In genomic region chr3:55380471-55380870, GRCm38 (mm10) we compare ENCODE assay signal across 29 mouse cellular contexts.
DNase-seq lines count a peak whose midpoint lies in the region; ATAC-seq lines count a peak whose summit lies in the region.
"Had no signal": no experiment of that assay in that cellular context is flagged by ENCODE, and none has a peak within 500 bp of the region (broad histone marks: within the 10 kb centered on the region; RNA-seq: fewer than 3 reads in every experiment).

No protein-coding gene starts in this region.

- no peak overlapping the region for H3K4me2 ChIP-seq in embryonic facial prominence, embryonic 11.5 days (ENCODE audit: low read depth, low read length)
- no peak overlapping the region for H3K4me2 ChIP-seq in hindbrain, embryonic 12.5 days (replicated peaks)
- H3K4me2 ChIP-seq: embryonic facial prominence, embryonic 15.5 days; forebrain, embryonic 12.5 days; heart, embryonic 12.5 days; hindbrain, embryonic 15.5 days; limb, embryonic 15.5 days; liver, embryonic 13.5 days; midbrain, embryonic 13.5 days had no signal

- peak; percentile 48 for DNase-seq in embryo, embryonic 11 days
- peak; percentile 67 for DNase-seq in embryonic facial prominence, embryonic 11.5 days (ENCODE audit: low spot score)
- DNase-seq in limb, embryonic 10.5 days (ENCODE audit: low spot score): peak; percentile 67
- peak; percentile 27 for DNase-seq in mesoderm, embryonic 11.5 days (ENCODE audit: low read depth, low spot score)
- DNase-seq in adrenal gland, postnatal 4 days (ENCODE audit: low spot score in 2 of 2): no peak
- DNase-seq in kidney, postnatal 36 days: no peak
- DNase-seq: adrenal gland, postnatal 14 days; cerebellum, adult 2 months; cerebellum, postnatal 25 days; forebrain, postnatal 0 days; gastrocnemius, postnatal 36 days; heart, adult 2 months; heart, postnatal 4 days; kidney, adult 18-20 months; layer of hippocampus, postnatal 36 days; liver, embryonic 13.5 days; lung, adult 18-20 months; lung, postnatal 4 days; thymus, postnatal 4 days had no signal

- no peaks in the 10 kb centered on the region for H3K9me3 ChIP-seq in embryonic facial prominence, embryonic 11.5 days (replicated peaks; ENCODE audit: control insufficient read depth, low read length)
- H3K9me3 ChIP-seq in limb, embryonic 10.5 days (replicated peaks): no peaks in the 10 kb centered on the region
- no peaks in the 10 kb centered on the region for H3K9me3 ChIP-seq in hindbrain, embryonic 12.5 days (replicated peaks)
- H3K9me3 ChIP-seq: embryonic facial prominence, embryonic 15.5 days; forebrain, embryonic 12.5 days; heart, embryonic 12.5 days; hindbrain, embryonic 15.5 days; limb, embryonic 15.5 days; liver, embryonic 13.5 days; megakaryocyte, embryonic 14.5 days; midbrain, embryonic 13.5 days had no signal

- ATAC-seq in embryonic facial prominence, embryonic 11.5 days (replicated peaks; ENCODE audit: insufficient number of reproducible peaks, low FRiP score, low TSS enrichment, low read depth): no peak
- no peak for ATAC-seq in hindbrain, embryonic 12.5 days (ENCODE audit: low FRiP score)
- ATAC-seq: CD4-positive, CD25-positive, alpha-beta regulatory T cell, adult 4 months; forebrain, postnatal 0 days; lung, postnatal 0 days; midbrain, embryonic 13.5 days had no signal

- no peaks in the 10 kb centered on the region for H3K4me1 ChIP-seq in embryonic facial prominence, embryonic 11.5 days (ENCODE audit: control insufficient read depth, insufficient read depth, low read length)
- peaks cover 35% of the 10 kb centered on the region for H3K4me1 ChIP-seq in limb, embryonic 10.5 days
- H3K4me1 ChIP-seq in hindbrain, embryonic 12.5 days: no peaks in the 10 kb centered on the region
- H3K4me1 ChIP-seq: forebrain, embryonic 12.5 days; heart, embryonic 12.5 days; liver, embryonic 13.5 days; megakaryocyte, embryonic 14.5 days had no signal

- no peak overlapping the region for H3K4me3 ChIP-seq in embryonic facial prominence, embryonic 11.5 days (ENCODE audit: low read depth, low read length)
- no peak overlapping the region for H3K4me3 ChIP-seq in limb, embryonic 10.5 days
- no peak overlapping the region for H3K4me3 ChIP-seq in hindbrain, embryonic 12.5 days
- H3K4me3 ChIP-seq: embryonic facial prominence, embryonic 15.5 days; forebrain, embryonic 12.5 days; heart, adult 2 months; heart, embryonic 12.5 days; hindbrain, embryonic 15.5 days; limb, embryonic 15.5 days; liver, embryonic 13.5 days; megakaryocyte, embryonic 14.5 days; midbrain, embryonic 13.5 days had no signal

- no peaks in the 10 kb centered on the region for H3K36me3 ChIP-seq in embryonic facial prominence, embryonic 11.5 days (replicated peaks; ENCODE audit: control insufficient read depth, insufficient read depth, low read depth, low read length)
- H3K36me3 ChIP-seq in limb, embryonic 10.5 days: no peaks in the 10 kb centered on the region
- no peaks in the 10 kb centered on the region for H3K36me3 ChIP-seq in hindbrain, embryonic 12.5 days
- H3K36me3 ChIP-seq: embryonic facial prominence, embryonic 15.5 days; forebrain, embryonic 12.5 days; heart, embryonic 12.5 days; hindbrain, embryonic 15.5 days; limb, embryonic 15.5 days; liver, embryonic 13.5 days had no signal

- no peak overlapping the region for H3K27ac ChIP-seq in embryonic facial prominence, embryonic 11.5 days (replicated peaks; ENCODE audit: low read depth, low read length)
- H3K27ac ChIP-seq in limb, embryonic 10.5 days: peak overlapping the region; percentile 79
- H3K27ac ChIP-seq in hindbrain, embryonic 12.5 days: no peak overlapping the region
- H3K27ac ChIP-seq: embryonic facial prominence, embryonic 15.5 days; forebrain, embryonic 12.5 days; heart, adult 2 months; hindbrain, embryonic 15.5 days; limb, embryonic 15.5 days; liver, embryonic 13.5 days; midbrain, embryonic 13.5 days had no signal

- H3K27me3 ChIP-seq in embryonic facial prominence, embryonic 11.5 days (ENCODE audit: control insufficient read depth, insufficient read depth, low read length): no peaks in the 10 kb centered on the region
- no peaks in the 10 kb centered on the region for H3K27me3 ChIP-seq in limb, embryonic 10.5 days (ENCODE audit: low read depth, poor library complexity, severe bottlenecking)
- no peaks in the 10 kb centered on the region for H3K27me3 ChIP-seq in hindbrain, embryonic 12.5 days
- H3K27me3 ChIP-seq: embryonic facial prominence, embryonic 15.5 days; forebrain, embryonic 12.5 days; heart, embryonic 12.5 days; hindbrain, embryonic 15.5 days; limb, embryonic 15.5 days; liver, embryonic 13.5 days; megakaryocyte, embryonic 14.5 days; midbrain, embryonic 13.5 days had no signal

- no peak overlapping the region for H3K9ac ChIP-seq in embryonic facial prominence, embryonic 11.5 days (replicated peaks; ENCODE audit: low read length)
- H3K9ac ChIP-seq in hindbrain, embryonic 12.5 days: no peak overlapping the region
- H3K9ac ChIP-seq: embryonic facial prominence, embryonic 15.5 days; forebrain, embryonic 12.5 days; forebrain, postnatal 0 days; heart, embryonic 12.5 days; hindbrain, embryonic 15.5 days; limb, embryonic 15.5 days; liver, embryonic 13.5 days; midbrain, embryonic 13.5 days had no signal

- WGBS in embryonic facial prominence, embryonic 11.5 days: 42% methylated on average over 9 of the region's 9 CpGs
- WGBS in limb, embryonic 10.5 days: 13% methylated on average over 9 of the region's 9 CpGs
- WGBS in hindbrain, embryonic 12.5 days: 57% methylated on average over 9 of the region's 9 CpGs

Comparison
In these comparisons a context has a peak if more than half of its experiments do, and no peak if none do; other contexts are left out.
1. DNase-seq: peak in embryo, embryonic 11 days (single experiment), embryonic facial prominence, embryonic 11.5 days (single experiment), limb, embryonic 10.5 days (single experiment) and mesoderm, embryonic 11.5 days (single experiment); none in adrenal gland, postnatal 4 days (0 of 2) and kidney, postnatal 36 days (0 of 2).